Comparison of ENCODE assay signal across 21 mouse cellular contexts in the genomic region with DNA sequence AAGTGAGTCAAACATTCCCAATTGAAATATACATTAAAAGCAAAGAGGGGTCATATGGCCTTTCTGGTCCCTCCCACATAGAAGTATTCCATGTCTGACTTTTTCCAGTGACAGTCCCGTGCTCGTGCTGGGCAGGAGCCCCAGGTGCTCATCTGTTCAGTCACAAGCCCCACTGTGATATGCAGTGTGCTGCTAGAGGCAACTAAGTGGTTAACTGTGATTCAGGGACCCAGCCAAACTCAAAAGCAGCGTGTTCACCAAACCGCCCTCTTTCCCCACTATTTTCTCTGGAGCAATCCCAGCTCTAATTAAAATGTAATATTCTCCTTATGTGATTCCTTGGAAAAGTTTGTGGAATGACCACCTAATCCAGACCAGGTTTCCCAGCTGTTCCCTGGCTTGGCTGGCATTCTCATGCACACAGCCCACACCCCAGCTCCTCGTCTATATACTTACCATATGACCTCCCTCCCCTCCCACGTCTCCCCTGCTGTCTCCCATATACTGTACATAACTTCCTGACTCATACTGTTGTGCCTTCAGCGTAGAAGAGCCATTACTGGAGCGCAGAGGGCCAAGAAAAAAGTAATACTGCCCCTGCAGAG.
DNase-seq lines count a peak whose midpoint lies in the region; ATAC-seq lines count a peak whose summit lies in the region.
"Had no signal": no experiment of that assay in that cellular context is flagged by ENCODE, and none has a peak within 500 bp of the region (broad histone marks: within the 10 kb centered on the region; RNA-seq: fewer than 3 reads in every experiment).

No protein-coding gene starts in this region.

- no peaks in the 10 kb centered on the region for H3K36me3 ChIP-seq in kidney, embryonic 14.5 days (ENCODE audit: control insufficient read depth, insufficient read depth, low read length)
- no peaks in the 10 kb centered on the region for H3K36me3 ChIP-seq in embryonic facial prominence, embryonic 13.5 days
- H3K36me3 ChIP-seq in limb, embryonic 12.5 days = no peaks in the 10 kb centered on the region
- no peaks in the 10 kb centered on the region for H3K36me3 ChIP-seq in forebrain, embryonic 10.5 days (replicated peaks)
- H3K36me3 ChIP-seq: forebrain, embryonic 12.5 days; liver, embryonic 13.5 days; midbrain, embryonic 10.5 days had no signal

- no peak overlapping the region for H3K4me2 ChIP-seq in kidney, embryonic 14.5 days (replicated peaks; ENCODE audit: low read depth, low read length)
- H3K4me2 ChIP-seq in embryonic facial prominence, embryonic 13.5 days = peak overlapping the region; percentile 29
- H3K4me2 ChIP-seq in limb, embryonic 12.5 days = peak overlapping the region; percentile 20
- H3K4me2 ChIP-seq: forebrain, embryonic 12.5 days; liver, embryonic 13.5 days; lung, embryonic 14.5 days had no signal

- H3K9ac ChIP-seq in kidney, embryonic 14.5 days (ENCODE audit: low read depth, low read length) = no peak overlapping the region
- H3K9ac ChIP-seq in embryonic facial prominence, embryonic 13.5 days = no peak overlapping the region
- no peak overlapping the region for H3K9ac ChIP-seq in limb, embryonic 12.5 days (replicated peaks)
- H3K9ac ChIP-seq: forebrain, embryonic 12.5 days; liver, embryonic 13.5 days; lung, embryonic 14.5 days had no signal

- no peak for DNase-seq in kidney, postnatal 14 days
- DNase-seq in brain, adult 2 months (ENCODE audit: low read depth, low spot score) = peak; percentile 20
- DNase-seq in left cerebral cortex, adult 18-20 months (ENCODE audit: low spot score in 2 of 2) = no peak
- no peak for DNase-seq in spleen, postnatal 36 days (ENCODE audit: low spot score in 2 of 2)
- no peak for DNase-seq in forebrain, embryonic 10.5 days (ENCODE audit: extremely low spot score, low spot score)
- DNase-seq: adrenal gland, postnatal 14 days; cerebellum, adult 2 months; cerebellum, postnatal 36 days; heart, adult 11 months; kidney, adult 9 months; liver, embryonic 13.5 days; lung, embryonic 14.5 days; right cerebral cortex, adult 18-20 months; thymus, postnatal 36 days had no signal

- no peak overlapping the region for H3K4me3 ChIP-seq in kidney, embryonic 14.5 days (ENCODE audit: low read length)
- H3K4me3 ChIP-seq in embryonic facial prominence, embryonic 13.5 days = no peak overlapping the region
- no peak overlapping the region for H3K4me3 ChIP-seq in limb, embryonic 12.5 days (replicated peaks)
- H3K4me3 ChIP-seq in forebrain, embryonic 10.5 days = no peak overlapping the region
- H3K4me3 ChIP-seq: forebrain, embryonic 12.5 days; liver, embryonic 13.5 days; midbrain, embryonic 10.5 days had no signal

- H3K27ac ChIP-seq in kidney, embryonic 14.5 days (ENCODE audit: low read depth, low read length) = no peak overlapping the region
- peak overlapping the region; percentile 44; the same call in 1 of the 2 replicates for H3K27ac ChIP-seq in embryonic facial prominence, embryonic 13.5 days
- H3K27ac ChIP-seq in limb, embryonic 12.5 days = 0 out of 2 replicates have a peak overlapping the region, but pooled peaks have one; percentile 67
- H3K27ac ChIP-seq in forebrain, embryonic 10.5 days = no peak overlapping the region
- H3K27ac ChIP-seq: forebrain, embryonic 12.5 days; liver, embryonic 13.5 days; macrophage; midbrain, embryonic 10.5 days had no signal

- 32% methylated on average over 8 of the region's 8 CpGs for WGBS in kidney, embryonic 14.5 days
- WGBS in embryonic facial prominence, embryonic 13.5 days = 16% methylated on average over 8 of the region's 8 CpGs
- WGBS in limb, embryonic 12.5 days = 13% methylated on average over 8 of the region's 8 CpGs
- WGBS in forebrain, embryonic 10.5 days = 58% methylated on average over 8 of the region's 8 CpGs

- 0 out of 2 replicates have a peak, but pooled peaks have one; percentile 46 for ATAC-seq in kidney, embryonic 14.5 days (ENCODE audit: low FRiP score, low TSS enrichment)
- ATAC-seq in embryonic facial prominence, embryonic 13.5 days (ENCODE audit: insufficient number of reproducible peaks, insufficient read depth, low FRiP score, low TSS enrichment, low read depth) = peak; percentile 89
- ATAC-seq in limb, embryonic 12.5 days (ENCODE audit: insufficient number of reproducible peaks, insufficient read depth, low FRiP score, low TSS enrichment, low read depth) = peak; percentile 94
- ATAC-seq: inflammation-experienced regulatory T-cells, adult 6 months had no signal

- peaks cover 7% of the 10 kb centered on the region for H3K4me1 ChIP-seq in kidney, embryonic 14.5 days (ENCODE audit: control insufficient read depth, insufficient read depth, low read length)
- H3K4me1 ChIP-seq in embryonic facial prominence, embryonic 13.5 days = peaks cover 29% of the 10 kb centered on the region
- peaks cover 11% of the 10 kb centered on the region for H3K4me1 ChIP-seq in limb, embryonic 12.5 days (replicated peaks)
- H3K4me1 ChIP-seq in forebrain, embryonic 10.5 days = 0 out of 2 replicates have a peak, but pooled peaks cover 3% of the 10 kb centered on the region
- H3K4me1 ChIP-seq: forebrain, embryonic 12.5 days; liver, embryonic 13.5 days; midbrain, embryonic 10.5 days had no signal

- no peaks in the 10 kb centered on the region for H3K27me3 ChIP-seq in kidney, embryonic 14.5 days (ENCODE audit: control insufficient read depth, insufficient read depth, low read length)
- H3K27me3 ChIP-seq in embryonic facial prominence, embryonic 13.5 days = no peaks in the 10 kb centered on the region
- H3K27me3 ChIP-seq in limb, embryonic 12.5 days = peaks cover 28% of the 10 kb centered on the region
- no peaks in the 10 kb centered on the region for H3K27me3 ChIP-seq in forebrain, embryonic 10.5 days (ENCODE audit: poor library complexity, severe bottlenecking)
- H3K27me3 ChIP-seq: forebrain, embryonic 12.5 days; liver, embryonic 13.5 days had no signal

- no peaks in the 10 kb centered on the region for H3K9me3 ChIP-seq in kidney, embryonic 14.5 days (ENCODE audit: control insufficient read depth, low read length)
- no peaks in the 10 kb centered on the region for H3K9me3 ChIP-seq in embryonic facial prominence, embryonic 13.5 days
- H3K9me3 ChIP-seq in limb, embryonic 12.5 days = no peaks in the 10 kb centered on the region
- H3K9me3 ChIP-seq in forebrain, embryonic 10.5 days = no peaks in the 10 kb centered on the region
- H3K9me3 ChIP-seq: forebrain, embryonic 12.5 days; liver, embryonic 13.5 days; midbrain, embryonic 10.5 days had no signal

Comparison
In these comparisons a context has a peak if more than half of its experiments do, and no peak if none do; other contexts are left out.
1. H3K27ac ChIP-seq: peak in embryonic facial prominence, embryonic 13.5 days (single experiment) and limb, embryonic 12.5 days (single experiment); none in kidney, embryonic 14.5 days (single experiment) and forebrain, embryonic 10.5 days (single experiment).
2. Peak in every context shown above with its lines, with median percentiles within 50 percentile points of each other: ATAC-seq.